Mouse (Mus musculus): ENCODE measurements at regions not wholly inside any gene's neighbourhood (a gene's known extent, or its start where the extent isn't known, plus 50 kb on each side); places are given as distances from the start of the nearest gene placed in this dataset.

GRCm38 (mm10) chr10:16789641-16790243 is 933.3 kb upstream of the Cited2 start:
- no peak for DNase-seq

- no peak for DNase-seq
Measured at GRCm38 (mm10) chr10:16803978-16804377, 919.0 kb upstream of the Cited2 start.

GRCm38 (mm10) chr10:16810716-16811115 is 912.3 kb upstream of the Cited2 start:
- no peak for DNase-seq

- no peak for DNase-seq
Measured at GRCm38 (mm10) chr10:16814013-16814412, 909.0 kb upstream of the Cited2 start.

GRCm38 (mm10) chr10:16861534-16861933 is 861.5 kb upstream of the Cited2 start:
- no peak for DNase-seq

- DNase-seq = no peak
Measured at GRCm38 (mm10) chr10:16866914-16867313, 856.1 kb upstream of the Cited2 start.

GRCm38 (mm10) chr10:16874131-16874530 is 848.9 kb upstream of the Cited2 start:
- no peak for DNase-seq

- DNase-seq = no peak
Measured at GRCm38 (mm10) chr10:16878197-16878596, 844.8 kb upstream of the Cited2 start.

GRCm38 (mm10) chr10:16893316-16893715 is 829.7 kb upstream of the Cited2 start:
- no peak for DNase-seq

GRCm38 (mm10) chr10:16895332-16895731 is 827.7 kb upstream of the Cited2 start:
- no peak for DNase-seq

GRCm38 (mm10) chr10:16922888-16923287 is 800.1 kb upstream of the Cited2 start:
- no peak for DNase-seq

GRCm38 (mm10) chr10:16923851-16924250 is 799.2 kb upstream of the Cited2 start:
- no peak for DNase-seq

GRCm38 (mm10) chr10:16937705-16938104 is 785.3 kb upstream of the Cited2 start:
- no peak for DNase-seq

- DNase-seq = no peak
Measured at GRCm38 (mm10) chr10:16951636-16952035, 771.4 kb upstream of the Cited2 start.

- DNase-seq = no peak
Measured at GRCm38 (mm10) chr10:16960971-16961370, 762.0 kb upstream of the Cited2 start.

- DNase-seq = no peak
Measured at GRCm38 (mm10) chr10:16962463-16962862, 760.6 kb upstream of the Cited2 start.

- DNase-seq = no peak
Measured at GRCm38 (mm10) chr10:16978770-16979169, 744.2 kb upstream of the Cited2 start.

GRCm38 (mm10) chr10:16990227-16990626 is 732.8 kb upstream of the Cited2 start:
- no peak for DNase-seq

GRCm38 (mm10) chr10:16993789-16994188 is 729.2 kb upstream of the Cited2 start:
- no peak for DNase-seq

- no peak for DNase-seq
Measured at GRCm38 (mm10) chr10:16994526-16994925, 728.5 kb upstream of the Cited2 start.

- DNase-seq = no peak
Measured at GRCm38 (mm10) chr10:16995010-16995409, 728.0 kb upstream of the Cited2 start.

- DNase-seq = no peak
Measured at GRCm38 (mm10) chr10:16996820-16997466, 726.1 kb upstream of the Cited2 start.

- no peak for DNase-seq
Measured at GRCm38 (mm10) chr10:17001320-17001719, 721.7 kb upstream of the Cited2 start.

GRCm38 (mm10) chr10:17003123-17003849 is 719.7 kb upstream of the Cited2 start:
- DNase-seq = no peak
